Mouse (Mus musculus) liver, adult (tissue): ENCODE measurements around the gene Stkld1.
A peak's percentile ranks its signal among the peaks of the same experiment; 100 is the strongest.

Source experiments
- GATA4 ChIP-seq: IDR thresholded peaks from 2 replicates; pipeline ENCODE4 v1.6.1; 2014; ENCODE audit warnings: mild to moderate bottlenecking, low read length; ENCODE audit not compliant: insufficient replicate concordance

Stkld1 gene

DNA sequence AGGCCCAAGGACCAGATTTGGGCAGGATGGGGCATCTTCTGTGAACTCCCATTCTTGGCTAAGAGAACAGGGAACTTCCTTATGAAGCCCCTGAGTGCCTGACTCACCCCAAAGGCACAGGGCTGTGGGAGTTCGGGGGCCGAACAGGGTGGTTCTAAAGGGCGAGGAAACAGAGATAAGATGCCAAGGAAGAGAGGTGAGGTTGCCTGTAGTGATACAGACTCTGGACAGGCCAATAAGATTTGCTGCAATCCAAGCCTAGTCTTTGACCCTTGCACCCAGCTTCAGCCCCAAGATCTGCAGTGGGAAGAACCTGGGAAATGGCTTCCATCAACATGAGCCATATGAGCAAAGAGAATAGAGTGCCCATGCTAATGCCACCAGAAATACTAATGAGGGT lies 9.4 kb downstream of the Stkld1 start:
- no peak for TF ChIP-seq GATA4

GRCm38 (mm10) chr2:26950411-26950810 lies 16.6 kb downstream of the Stkld1 start:
- TF ChIP-seq GATA4, result no peak

- no peak for TF ChIP-seq GATA4
Measured at GRCm38 (mm10) chr2:26951346-26951905, 17.6 kb downstream of the Stkld1 start.

DNA sequence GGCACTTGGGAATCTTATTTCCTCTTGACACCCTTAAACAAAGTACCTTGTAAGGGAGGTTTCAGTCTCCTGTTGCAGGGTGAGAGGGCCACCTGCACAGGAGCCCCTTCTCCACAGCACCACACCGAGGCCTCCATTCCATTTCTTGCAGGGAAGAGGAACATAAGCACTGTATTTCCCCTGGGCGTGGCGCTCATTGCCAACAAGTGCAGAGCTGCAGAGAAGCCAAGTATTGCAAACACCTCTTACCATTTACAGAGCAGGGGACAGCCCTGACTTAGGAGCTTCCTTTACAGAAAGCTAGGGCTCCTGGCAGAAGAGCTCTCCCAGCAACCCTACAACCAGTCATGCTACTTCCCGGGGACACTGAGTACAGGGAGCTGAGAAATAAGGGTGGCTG lies 18.3 kb downstream of the Stkld1 start:
- no peak for TF ChIP-seq GATA4

- no peak for TF ChIP-seq GATA4
Measured at GRCm38 (mm10) chr2:26952866-26953265, 19.0 kb downstream of the Stkld1 start.

GRCm38 (mm10) chr2:26954735-26955395 lies 21.0 kb downstream of the Stkld1 start:
- no peak for TF ChIP-seq GATA4

GRCm38 (mm10) chr2:26956811-26957487 lies 23.1 kb downstream of the Stkld1 start:
- no peak for TF ChIP-seq GATA4

DNA sequence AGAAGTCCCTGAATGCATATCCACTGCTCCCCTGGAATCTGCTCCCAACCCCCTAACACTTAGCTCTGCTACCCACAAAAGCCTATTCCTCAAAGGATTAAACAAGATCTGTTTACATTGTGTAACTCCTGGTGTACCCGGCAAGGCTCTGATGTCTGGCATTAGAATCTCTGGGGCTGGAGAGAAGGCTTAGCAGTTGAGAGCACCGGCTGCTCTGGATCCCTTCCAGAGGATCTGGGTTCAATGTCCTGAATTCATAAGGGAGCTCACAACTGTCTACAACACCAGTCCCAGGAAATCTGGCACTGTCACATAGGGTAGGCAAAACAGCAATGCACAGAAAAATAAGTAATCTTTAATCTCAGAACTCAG lies 23.6 kb downstream of the Stkld1 start:
- no peak for TF ChIP-seq GATA4

GRCm38 (mm10) chr2:26960756-26961155 lies 26.9 kb downstream of the Stkld1 start:
- no peak for TF ChIP-seq GATA4

- peak; percentile 6; the same call in 1 of the 2 replicates for TF ChIP-seq GATA4
Measured at GRCm38 (mm10) chr2:26963923-26964723, 30.3 kb downstream of the Stkld1 start, which contains the start of gene Rexo4. TSS of gene Rexo4 (minus strand) at chr2:26964386.

DNA sequence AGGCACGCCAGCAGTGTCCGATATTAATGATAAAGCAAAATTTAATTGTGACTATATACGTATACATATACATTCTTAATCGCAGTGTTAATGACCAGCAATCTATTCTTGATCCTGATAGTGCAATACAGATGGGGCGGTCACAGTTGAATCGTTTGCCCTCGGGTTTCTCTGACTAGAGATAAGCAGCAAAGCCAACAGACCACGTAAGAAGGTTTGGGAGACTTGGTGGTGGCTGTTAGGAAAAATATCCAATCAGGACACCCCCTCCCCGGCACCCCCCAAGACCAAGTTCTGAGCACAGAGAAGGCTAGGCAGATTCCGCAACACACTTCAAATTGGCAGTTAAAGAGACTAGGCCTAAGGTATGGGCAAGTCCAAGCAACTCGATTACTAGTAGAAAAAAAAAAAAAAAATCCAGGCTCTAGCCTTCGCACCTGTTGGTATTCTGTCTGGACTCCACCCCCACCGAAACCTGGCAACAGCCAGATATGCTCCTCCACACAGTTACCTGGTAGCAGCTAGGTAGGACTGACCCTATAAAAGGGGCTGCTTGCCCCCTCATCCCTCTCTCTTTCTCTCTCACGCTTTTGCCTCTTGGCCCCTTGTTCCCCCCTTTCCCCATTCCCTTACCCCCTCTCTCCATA lies 31.0 kb downstream of the Stkld1 start:
- TF ChIP-seq GATA4, result no peak

- no peak for TF ChIP-seq GATA4
Measured at GRCm38 (mm10) chr2:26967262-26967661, 33.4 kb downstream of the Stkld1 start.

DNA sequence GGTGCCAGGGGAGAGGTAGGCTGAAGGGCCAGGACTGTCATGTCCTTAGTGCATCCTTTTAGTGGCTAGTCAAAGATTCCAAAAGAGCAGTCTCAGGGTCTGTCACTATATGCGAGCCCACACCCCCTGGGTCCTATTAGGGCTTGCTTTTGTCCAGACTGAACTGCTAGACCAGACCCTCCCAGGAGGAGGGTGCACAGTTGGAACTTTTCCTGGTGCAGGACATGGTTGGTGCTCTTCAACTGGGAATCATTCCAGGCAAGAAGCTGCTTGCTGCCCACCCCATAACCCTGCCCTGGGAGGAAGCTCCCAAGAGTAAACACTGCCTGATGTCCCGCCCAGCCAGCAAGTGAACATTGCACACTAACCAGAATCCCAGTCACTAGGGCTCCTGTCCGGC lies 39.3 kb downstream of the Stkld1 start, which contains the start of gene Adamts13:
Gene Adamts13 (plus strand): TSS at position 301 of the 400 bp plus-strand sequence.
- TF ChIP-seq GATA4, result no peak

GRCm38 (mm10) chr2:26973960-26974359 lies 40.1 kb downstream of the Stkld1 start:
- no peak for TF ChIP-seq GATA4

GRCm38 (mm10) chr2:26980361-26980760 lies 46.5 kb downstream of the Stkld1 start:
- no peak for TF ChIP-seq GATA4
